Mouse (Mus musculus): Measurements from ENCODE around the gene Nbdy.

Nbdy gene

GRCm38 (mm10) chrX:153723110-153723916 lies at the start of gene Nbdy:
Gene Nbdy, plus strand, starts transcription at chrX:153723590.
- DNase-seq = peak; percentile 55 to 68

GRCm38 (mm10) chrX:153695782-153696395 lies 27.5 kb upstream of the Nbdy start, which contains the start of gene Kctd12b:
Gene Kctd12b, minus strand, starts transcription at chrX:153696391.
- DNase-seq = peak; percentile 35

GRCm38 (mm10) chrX:153700463-153700862 lies 22.9 kb upstream of the Nbdy start:
- no peak for DNase-seq

- peak in 1 of 2 experiments; percentile 58 for DNase-seq
Observed at GRCm38 (mm10) chrX:153707735-153708134, 15.7 kb upstream of the Nbdy start.

- no peak for DNase-seq
Observed at GRCm38 (mm10) chrX:153716716-153717115, 6.7 kb upstream of the Nbdy start.

GRCm38 (mm10) chrX:153719602-153720001 lies 3.8 kb upstream of the Nbdy start:
- peak in 1 of 2 experiments; percentile 58 for DNase-seq

- no peak for DNase-seq
Observed at GRCm38 (mm10) chrX:153724400-153724799, 1.0 kb downstream of the Nbdy start.

- DNase-seq = peak; percentile 16 to 45
Observed at GRCm38 (mm10) chrX:153735697-153736096, 12.3 kb downstream of the Nbdy start.

GRCm38 (mm10) chrX:153742493-153742892 lies 19.1 kb downstream of the Nbdy start:
- no peak for DNase-seq

- no peak for DNase-seq
Observed at GRCm38 (mm10) chrX:153749230-153749629, 25.8 kb downstream of the Nbdy start.
